Mouse (Mus musculus) hindbrain, embryonic 10.5 days (tissue): ENCODE measurements at regions not wholly inside any gene's neighbourhood (a gene's known extent, or its start where the extent isn't known, plus 50 kb on each side); places are given as distances from the start of the nearest gene placed in this dataset.

Experiments
- DNase-seq: peaks from one replicate; pipeline ENCODE4 v3.0.0-alpha.2; 2017; ENCODE audit warnings: low spot score
- H3K27ac ChIP-seq: fragments of 300-500 bp; sonication (generic); 2 replicates; pipeline ENCODE4 v1.5.1; 2016; ENCODE audit warnings: mild to moderate bottlenecking, moderate library complexity
- H3K27me3 ChIP-seq: fragments of 300-500 bp; sonication (generic); 2 replicates; pipeline ENCODE4 v1.6.1; 2016; ENCODE audit warnings: mild to moderate bottlenecking; ENCODE audit not compliant: poor library complexity, insufficient read depth, severe bottlenecking
- H3K36me3 ChIP-seq: fragments of 300-500 bp; sonication (generic); 2 replicates; pipeline ENCODE4 v1.6.1; 2016; ENCODE audit warnings: mild to moderate bottlenecking, moderate library complexity
- H3K4me1 ChIP-seq: fragments of 300-500 bp; sonication (generic); replicated peaks from 2 replicates; pipeline ENCODE4 v1.6.1; 2016; ENCODE audit warnings: mild to moderate bottlenecking
- H3K4me3 ChIP-seq: fragments of 300-500 bp; sonication (generic); 2 replicates; pipeline ENCODE4 v1.5.1; 2016; ENCODE audit warnings: mild to moderate bottlenecking, moderate library complexity
- H3K9me3 ChIP-seq: fragments of 300-500 bp; sonication (generic); 2 replicates; pipeline ENCODE4 v1.6.1; 2016; ENCODE audit warnings: mild to moderate bottlenecking, moderate library complexity
- WGBS: fragments of 180-500 bp; shearing (Covaris S2); methylation state at CpG from one replicate; pipeline ENCODE4 v1.1.7; 2016; 5-methylcytosine and 5-hydroxymethylcytosine counted together

GRCm38 (mm10) chr12:12518490-12519070 lies 256.6 kb downstream of the Fam49a start:
- no peak overlapping the region for H3K4me3 ChIP-seq
- no peaks in the 10 kb centered on the region for H3K9me3 ChIP-seq
- no peaks in the 10 kb centered on the region for H3K27me3 ChIP-seq
- 0 out of 2 replicates have a peak, but pooled peaks cover 6% of the 10 kb centered on the region for H3K4me1 ChIP-seq
- H3K27ac ChIP-seq: no peak overlapping the region
- WGBS: 84% methylated on average over 5 of the region's 5 CpGs
- H3K36me3 ChIP-seq: no peaks in the 10 kb centered on the region
- DNase-seq: no peak

GRCm38 (mm10) chr12:12517020-12517419 lies 255.1 kb downstream of the Fam49a start:
- Histone ChIP-seq H3K4me3 (no peak overlapping the region), H3K4me1 (0 out of 2 replicates have a peak, but pooled peaks cover 6% of the 10 kb centered on the region), H3K9me3 (no peaks in the 10 kb centered on the region), H3K27ac (no peak overlapping the region), H3K36me3 (no peaks in the 10 kb centered on the region), H3K27me3 (no peaks in the 10 kb centered on the region)
- DNase-seq: no peak
- 88% methylated on average over 4 of the region's 4 CpGs for WGBS

GRCm38 (mm10) chr12:12510764-12511163 lies 248.8 kb downstream of the Fam49a start:
- no peak for DNase-seq
- H3K4me1 ChIP-seq: peaks cover 17% of the 10 kb centered on the region
- H3K9me3 ChIP-seq: no peaks in the 10 kb centered on the region
- no peak overlapping the region for H3K27ac ChIP-seq
- H3K4me3 ChIP-seq: no peak overlapping the region
- H3K27me3 ChIP-seq: no peaks in the 10 kb centered on the region
- no peaks in the 10 kb centered on the region for H3K36me3 ChIP-seq

GRCm38 (mm10) chr12:12509164-12509937 lies 247.4 kb downstream of the Fam49a start:
- peak overlapping the region; percentile 64; the same call in 1 of the 2 replicates for H3K27ac ChIP-seq
- H3K27me3 ChIP-seq: no peaks in the 10 kb centered on the region
- 65% methylated on average over 9 of the region's 9 CpGs for WGBS
- H3K36me3 ChIP-seq: no peaks in the 10 kb centered on the region
- DNase-seq: no peak
- peaks cover 17% of the 10 kb centered on the region for H3K4me1 ChIP-seq
- H3K4me3 ChIP-seq: no peak overlapping the region
- no peaks in the 10 kb centered on the region for H3K9me3 ChIP-seq

GRCm38 (mm10) chr12:12508487-12509125 lies 246.7 kb downstream of the Fam49a start:
- Histone ChIP-seq H3K9me3 (no peaks in the 10 kb centered on the region), H3K36me3 (no peaks in the 10 kb centered on the region), H3K4me3 (no peak overlapping the region), H3K27ac (peak overlapping the region; percentile 64), H3K27me3 (no peaks in the 10 kb centered on the region), H3K4me1 (peaks cover 17% of the 10 kb centered on the region)
- no peak for DNase-seq
- WGBS: 56% methylated on average over 9 of the region's 9 CpGs

GRCm38 (mm10) chr12:12506671-12507070 lies 244.7 kb downstream of the Fam49a start:
- 86% methylated on average over 3 of the region's 3 CpGs for WGBS
- peaks cover 17% of the 10 kb centered on the region for H3K4me1 ChIP-seq
- no peak for DNase-seq
- H3K36me3 ChIP-seq: no peaks in the 10 kb centered on the region
- no peaks in the 10 kb centered on the region for H3K27me3 ChIP-seq
- no peak overlapping the region for H3K4me3 ChIP-seq
- H3K27ac ChIP-seq: no peak overlapping the region
- H3K9me3 ChIP-seq: no peaks in the 10 kb centered on the region

GRCm38 (mm10) chr12:12505590-12505989 lies 243.7 kb downstream of the Fam49a start:
- Histone ChIP-seq H3K4me3 (no peak overlapping the region), H3K4me1 (peaks cover 20% of the 10 kb centered on the region), H3K27me3 (no peaks in the 10 kb centered on the region), H3K36me3 (no peaks in the 10 kb centered on the region), H3K9me3 (no peaks in the 10 kb centered on the region), H3K27ac (no peak overlapping the region)
- 89% methylated on average over 4 of the region's 4 CpGs for WGBS
- DNase-seq: no peak

GRCm38 (mm10) chr12:12499903-12500302 lies 238.0 kb downstream of the Fam49a start:
- H3K9me3 ChIP-seq: no peaks in the 10 kb centered on the region
- DNase-seq: no peak
- WGBS: 82% methylated on average over 3 of the region's 3 CpGs
- 0 out of 2 replicates have a peak, but pooled peaks cover 6% of the 10 kb centered on the region for H3K4me1 ChIP-seq
- no peaks in the 10 kb centered on the region for H3K27me3 ChIP-seq
- H3K4me3 ChIP-seq: no peak overlapping the region
- no peak overlapping the region for H3K27ac ChIP-seq
- H3K36me3 ChIP-seq: no peaks in the 10 kb centered on the region

GRCm38 (mm10) chr12:12498621-12499020 lies 236.7 kb downstream of the Fam49a start:
- Histone ChIP-seq H3K4me3 (no peak overlapping the region), H3K9me3 (no peaks in the 10 kb centered on the region), H3K4me1 (0 out of 2 replicates have a peak, but pooled peaks cover 6% of the 10 kb centered on the region), H3K27ac (no peak overlapping the region), H3K27me3 (no peaks in the 10 kb centered on the region), H3K36me3 (no peaks in the 10 kb centered on the region)
- no peak for DNase-seq

GRCm38 (mm10) chr12:12497277-12497841 lies 235.4 kb downstream of the Fam49a start:
- Histone ChIP-seq H3K27ac (no peak overlapping the region), H3K27me3 (no peaks in the 10 kb centered on the region), H3K36me3 (no peaks in the 10 kb centered on the region), H3K4me1 (0 out of 2 replicates have a peak, but pooled peaks cover 6% of the 10 kb centered on the region), H3K4me3 (no peak overlapping the region), H3K9me3 (no peaks in the 10 kb centered on the region)
- 85% methylated on average over 6 of the region's 6 CpGs for WGBS
- no peak for DNase-seq

- DNase-seq: no peak
- H3K36me3 ChIP-seq: no peaks in the 10 kb centered on the region
- 0 out of 2 replicates have a peak overlapping the region, but pooled peaks have one; percentile 1 for H3K27ac ChIP-seq
- no peaks in the 10 kb centered on the region for H3K9me3 ChIP-seq
- no peak overlapping the region for H3K4me3 ChIP-seq
- H3K27me3 ChIP-seq: no peaks in the 10 kb centered on the region
- 0 out of 2 replicates have a peak, but pooled peaks cover 6% of the 10 kb centered on the region for H3K4me1 ChIP-seq
- 84% methylated on average over 7 of the region's 7 CpGs for WGBS
Measured at GRCm38 (mm10) chr12:12496593-12497141, 234.7 kb downstream of the Fam49a start.

- DNase-seq: no peak
- 84% methylated on average over 1 of the region's 1 CpGs for WGBS
- no peaks in the 10 kb centered on the region for H3K4me1 ChIP-seq
- H3K4me3 ChIP-seq: no peak overlapping the region
- H3K27ac ChIP-seq: no peak overlapping the region
- H3K36me3 ChIP-seq: no peaks in the 10 kb centered on the region
- H3K9me3 ChIP-seq: no peaks in the 10 kb centered on the region
- no peaks in the 10 kb centered on the region for H3K27me3 ChIP-seq
Measured at GRCm38 (mm10) chr12:12490173-12490572, 228.2 kb downstream of the Fam49a start.
